Mouse (Mus musculus): ENCODE measurements around the gene Cryzl1. TPM values are rescaled to one million over a fixed set of nuclear protein-coding genes. Genes with fewer than 3 reads are reported as not detected.

Gene Cryzl1
- 10 to 100 TPM; 52.2 to 74.6 TPM for polyA plus RNA-seq (2017; shearing (Covaris generic))

GRCm38 (mm10) chr16:91728123-91729065 lies at the start of gene Cryzl1:
Gene Cryzl1 (minus strand): TSS chr16:91728975.

GRCm38 (mm10) chr16:91729066-91729482 lies 299 bp upstream of the Cryzl1 start, which contains the start of gene Itsn1:
Gene Itsn1 (plus strand): TSS chr16:91729281.

GRCm38 (mm10) chr16:91688619-91689334 lies 40.0 kb downstream of the Cryzl1 start, which contains the start of gene Donson:
Gene Donson (minus strand): TSS chr16:91688770.

GRCm38 (mm10) chr16:91647461-91648219 lies 81.1 kb downstream of the Cryzl1 start, which contains the start of gene Son:
Gene Son (plus strand): TSS chr16:91647506.

GRCm38 (mm10) chr16:91646681-91647419 lies 81.9 kb downstream of the Cryzl1 start, which contains the start of gene Gart:
Gene Gart (minus strand): TSS chr16:91646952.

Other genes starting within 250 kb of the Cryzl1 start
- gene Ifnar1, start 243.7 kb downstream of the Cryzl1 start, polyA plus RNA-seq (2017; shearing (Covaris generic)): 100 to 1,000 TPM in 1 of 2 experiments, 10 to 100 TPM in 1; 95.4 to 118 TPM
- gene Ifngr2, start 181.9 kb downstream of the Cryzl1 start, polyA plus RNA-seq (2017; shearing (Covaris generic)): 10 to 100 TPM; 39.1 to 69.9 TPM
- gene Tmem50b, start 131.2 kb downstream of the Cryzl1 start, polyA plus RNA-seq (2017; shearing (Covaris generic)): 10 to 100 TPM; 26.0 to 29.9 TPM
- 1 to 10 TPM; 1.4 to 3.4 TPM for gene Dnajc28, start 109.9 kb downstream of the Cryzl1 start, polyA plus RNA-seq (2017; shearing (Covaris generic))
- 100 to 1,000 TPM; 103 to 125 TPM for gene Gart, start 82.0 kb downstream of the Cryzl1 start, polyA plus RNA-seq (2017; shearing (Covaris generic))
- 100 to 1,000 TPM; 124 to 131 TPM for gene Son, start 81.5 kb downstream of the Cryzl1 start, polyA plus RNA-seq (2017; shearing (Covaris generic))
- gene Donson, start 40.2 kb downstream of the Cryzl1 start, polyA plus RNA-seq (2017; shearing (Covaris generic)): 10 to 100 TPM; 87.4 to 93.3 TPM
- 1 to 10 TPM; 4.2 to 8.3 TPM for gene Itsn1, start 306 bp upstream of the Cryzl1 start, polyA plus RNA-seq (2017; shearing (Covaris generic))

Measured in inflammation-experienced regulatory T-cells (primary cell).